Mouse (Mus musculus): ENCODE results near the gene Hist2h2aa2.
"Not testable (repeated sequence)": the region's sequence is repeated elsewhere in the genome, so short reads cannot be mapped to it uniquely, and the experiment has no call there.

- not testable (repeated sequence) for TF ChIP-seq POLR2AphosphoS2 (IDR thresholded peaks at IDR 0.05; ENCODE audit: low read length); USF2 (IDR thresholded peaks at IDR 0.05; ENCODE audit: borderline replicate concordance in 1 of 2, insufficient read depth in 1 of 2, low read depth in 1 of 2, low read length in 2 of 2); ZC3H11A (IDR thresholded peaks at IDR 0.05; ENCODE audit: low read depth, low read length); ZKSCAN1 (IDR thresholded peaks at IDR 0.05; ENCODE audit: low read depth, low read length); CTCF (IDR thresholded peaks at IDR 0.05 in 2 of 3, conservative IDR thresholded peaks at IDR 0.05 in 1 of 3; ENCODE audit: control insufficient read depth in 1 of 3, insufficient read depth in 1 of 3, low read depth in 2 of 3, low read length in 3 of 3, poor library complexity in 1 of 3, severe bottlenecking in 1 of 3); GATA1 (IDR thresholded peaks at IDR 0.05; ENCODE audit: low read depth, low read length); GABPA (IDR thresholded peaks at IDR 0.05; ENCODE audit: low read depth, low read length); TCF12 (IDR thresholded peaks at IDR 0.05; ENCODE audit: low read depth, low read length); ZMIZ1 (IDR thresholded peaks at IDR 0.05; ENCODE audit: low read depth, low read length); EP300 (IDR thresholded peaks at IDR 0.05; ENCODE audit: low read depth in 1 of 2, low read length in 2 of 2)
Observed at GRCm38 (mm10) chr3:96238954-96239793, 902 bp downstream of the Hist2h2aa2 start, which contains the start of gene Hist2h3c2.

Data from MEL (cell line).